Mouse (Mus musculus) small intestine, adult 2 months (tissue): ENCODE results near the gene Gm17428. TPM values are rescaled to one million over a fixed set of nuclear protein-coding genes. Genes with fewer than 3 reads are reported as not detected.

Source experiments
- H3K27ac ChIP-seq: fragments of 200-500 bp; 2 replicates; pipeline ENCODE4 v1.5.1; 2012; ENCODE audit warnings: low read depth, low read length, control low read depth, inconsistent platforms; ENCODE audit not compliant: insufficient read depth
- H3K27me3 ChIP-seq: fragments of 200-500 bp; 2 replicates; pipeline ENCODE4 v1.6.1; 2012; ENCODE audit warnings: mild to moderate bottlenecking, moderate library complexity, low read length, inconsistent platforms; ENCODE audit not compliant: control insufficient read depth, insufficient read depth
- H3K36me3 ChIP-seq: fragments of 200-500 bp; 2 replicates; pipeline ENCODE4 v1.6.1; 2012; ENCODE audit warnings: mild to moderate bottlenecking, low read length, control low read depth, inconsistent platforms; ENCODE audit not compliant: control insufficient read depth, insufficient read depth
- H3K4me1 ChIP-seq: fragments of 200-500 bp; 2 replicates; pipeline ENCODE4 v1.6.1; 2012; ENCODE audit warnings: low read length, inconsistent platforms, mixed read lengths; ENCODE audit not compliant: control insufficient read depth, insufficient read depth, insufficient read length
- H3K4me3 ChIP-seq: fragments of 200-500 bp; 2 replicates; pipeline ENCODE4 v1.5.1; 2012; ENCODE audit warnings: low read depth, mild to moderate bottlenecking, control low read depth, inconsistent platforms, low read length, moderate library complexity
- CTCF ChIP-seq: fragments of 200-500 bp; IDR thresholded peaks from 2 replicates; pipeline ENCODE4 v1.5.1; 2012; ENCODE audit warnings: low read depth, mild to moderate bottlenecking, control low read depth, inconsistent platforms, low read length, moderate library complexity, mixed read lengths; ENCODE audit not compliant: insufficient replicate concordance, insufficient read length; ENCODE audit errors: extremely low read depth
- POLR2A ChIP-seq: fragments of 200-500 bp; IDR thresholded peaks from 2 replicates; pipeline ENCODE4 v1.6.1; 2012; ENCODE audit warnings: low read depth, mild to moderate bottlenecking, control low read depth, inconsistent platforms, low read length, moderate library complexity
- WGBS: fragments of 180-500 bp; shearing (Covaris S2); methylation state at CpG from one replicate; pipeline ENCODE4 v1.1.7; 2018; 5-methylcytosine and 5-hydroxymethylcytosine counted together
- polyA plus RNA-seq: library from polyadenylated mRNA; depleted of rRNA; stranded (reverse); fragments of >200 nt; gene quantifications from 2 replicates; pipeline ENCODE4 v1.2.3, GENCODE M21; 2012

Gm17428 gene
- polyA plus RNA-seq, 1 experiment = not detected

DNA sequence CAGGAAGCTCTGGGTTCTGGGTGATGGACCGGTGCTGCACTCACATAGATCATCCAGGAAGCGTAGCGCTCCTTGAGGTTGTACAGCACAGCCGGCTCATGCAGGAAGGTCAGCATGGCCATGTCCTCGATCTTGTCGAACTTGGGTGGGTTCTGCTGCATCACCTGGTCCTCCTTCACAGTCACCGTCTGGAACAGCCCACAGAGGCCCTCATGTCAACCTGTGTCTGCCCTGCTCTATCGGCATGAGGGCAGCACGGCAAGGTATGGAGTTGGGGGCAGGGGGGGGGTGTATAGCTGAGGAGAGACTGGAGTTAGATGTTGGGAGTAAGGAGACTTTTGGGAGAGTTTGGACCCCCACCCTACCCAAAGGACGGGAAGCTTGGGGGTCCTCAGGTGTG lies 15.5 kb downstream of the Gm17428 start:
- Histone ChIP-seq H3K27me3 (no peaks in the 10 kb centered on the region), H3K27ac (no peak overlapping the region), H3K36me3 (no peaks in the 10 kb centered on the region), H3K4me1 (no peaks in the 10 kb centered on the region), H3K4me3 (no peak overlapping the region)
- TF ChIP-seq POLR2A (no peak), CTCF (no peak)
- WGBS = 91% methylated on average over 10 of the region's 10 CpGs

DNA sequence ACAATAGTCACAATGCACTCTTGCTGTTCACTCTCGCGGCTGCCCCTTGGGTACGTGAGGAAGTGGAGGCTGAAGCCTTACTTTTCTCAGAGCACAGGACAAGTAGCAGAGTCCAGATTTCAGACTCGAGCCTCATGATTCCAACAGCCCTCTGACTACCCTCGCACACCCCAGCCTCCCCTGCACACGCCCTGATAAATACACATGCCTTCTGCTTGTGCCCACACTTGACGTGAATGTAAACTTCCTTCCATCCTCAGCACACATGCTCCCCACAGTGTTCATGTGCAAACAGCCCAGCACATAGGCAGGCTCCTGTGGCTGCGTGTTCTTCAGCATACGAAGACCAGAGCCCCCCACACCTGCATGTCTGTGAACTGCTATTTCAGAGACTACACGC lies 16.9 kb downstream of the Gm17428 start:
- no peak overlapping the region for H3K27ac ChIP-seq
- 34% methylated on average over 10 of the region's 10 CpGs for WGBS
- no peak for TF ChIP-seq POLR2A
- TF ChIP-seq CTCF = no peak

DNA sequence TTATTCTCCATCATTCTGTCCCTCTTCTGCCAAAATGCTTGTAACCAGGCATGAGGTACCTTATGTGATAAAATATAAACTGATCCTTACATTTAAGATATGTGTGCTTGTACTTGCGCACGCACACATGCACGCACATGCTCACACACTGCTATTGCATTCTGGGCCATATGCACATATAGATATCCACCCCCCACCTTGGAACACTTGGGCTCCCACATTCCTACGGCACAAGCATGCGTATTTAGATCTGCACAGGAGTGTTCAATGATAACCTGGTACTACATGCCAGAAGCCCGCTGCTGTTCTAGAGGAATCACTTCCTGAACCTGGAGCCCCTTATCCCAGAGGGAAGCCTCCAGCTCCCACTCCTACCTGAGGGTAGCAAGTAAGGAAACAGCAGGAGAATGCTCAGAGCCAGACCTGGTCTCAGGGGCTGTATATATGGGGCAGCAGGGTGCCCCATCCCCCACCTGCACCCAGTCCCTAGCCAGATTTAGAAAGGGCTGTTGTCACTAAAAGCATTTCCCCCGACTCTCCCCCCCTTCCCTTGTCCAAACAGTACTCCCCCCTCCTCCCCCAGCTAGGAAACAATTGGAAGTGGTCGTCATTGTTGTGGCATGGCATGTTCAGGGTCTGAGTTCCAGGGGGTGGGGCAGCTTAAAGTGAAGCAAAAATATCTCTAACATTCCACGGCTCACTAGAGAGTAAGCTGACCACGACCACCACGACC lies 17.6 kb downstream of the Gm17428 start, which contains the start of gene Myh7:
Gene Myh7, minus strand, starts transcription at position 491 of the 733 bp plus-strand sequence.
- H3K27me3 ChIP-seq = no peaks in the 10 kb centered on the region
- WGBS = 63% methylated on average over 11 of the region's 11 CpGs
- no peak within 1 kb of the TSS for H3K4me3 ChIP-seq
- H3K36me3 ChIP-seq = no peaks in the 10 kb centered on the region
- TF ChIP-seq POLR2A = no peak
- TF ChIP-seq CTCF = no peak
- H3K4me1 ChIP-seq = no peaks in the 10 kb centered on the region
- H3K27ac ChIP-seq = no peak within 1 kb of the TSS

More for the DNA sequence above, 16.9 kb downstream of the Gm17428 start:
- no peaks in the 10 kb centered on the region for H3K27me3 ChIP-seq
- H3K36me3 ChIP-seq = no peaks in the 10 kb centered on the region
- no peak overlapping the region for H3K4me3 ChIP-seq
- H3K4me1 ChIP-seq = no peaks in the 10 kb centered on the region

DNA sequence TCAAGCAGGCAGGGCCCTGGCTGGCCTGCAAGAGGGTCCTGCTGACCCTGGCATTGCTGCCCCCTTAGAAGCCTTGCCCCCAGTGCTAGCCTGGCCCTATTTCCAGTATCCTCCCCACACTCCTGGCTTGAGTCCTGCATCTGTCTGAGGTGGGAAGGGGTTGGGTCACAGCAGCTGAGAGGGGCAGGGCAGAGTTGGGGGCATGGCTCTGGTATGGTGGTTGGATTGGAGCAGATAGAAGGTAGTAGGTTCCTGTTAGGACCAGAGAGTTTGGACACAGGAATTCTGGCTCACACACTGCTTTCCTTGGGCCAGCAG lies 18.1 kb downstream of the Gm17428 start:
- no peaks in the 10 kb centered on the region for H3K27me3 ChIP-seq
- TF ChIP-seq CTCF (no peak), POLR2A (no peak)
- no peak overlapping the region for H3K4me3 ChIP-seq
- no peaks in the 10 kb centered on the region for H3K36me3 ChIP-seq
- no peak overlapping the region for H3K27ac ChIP-seq
- H3K4me1 ChIP-seq = no peaks in the 10 kb centered on the region

DNA sequence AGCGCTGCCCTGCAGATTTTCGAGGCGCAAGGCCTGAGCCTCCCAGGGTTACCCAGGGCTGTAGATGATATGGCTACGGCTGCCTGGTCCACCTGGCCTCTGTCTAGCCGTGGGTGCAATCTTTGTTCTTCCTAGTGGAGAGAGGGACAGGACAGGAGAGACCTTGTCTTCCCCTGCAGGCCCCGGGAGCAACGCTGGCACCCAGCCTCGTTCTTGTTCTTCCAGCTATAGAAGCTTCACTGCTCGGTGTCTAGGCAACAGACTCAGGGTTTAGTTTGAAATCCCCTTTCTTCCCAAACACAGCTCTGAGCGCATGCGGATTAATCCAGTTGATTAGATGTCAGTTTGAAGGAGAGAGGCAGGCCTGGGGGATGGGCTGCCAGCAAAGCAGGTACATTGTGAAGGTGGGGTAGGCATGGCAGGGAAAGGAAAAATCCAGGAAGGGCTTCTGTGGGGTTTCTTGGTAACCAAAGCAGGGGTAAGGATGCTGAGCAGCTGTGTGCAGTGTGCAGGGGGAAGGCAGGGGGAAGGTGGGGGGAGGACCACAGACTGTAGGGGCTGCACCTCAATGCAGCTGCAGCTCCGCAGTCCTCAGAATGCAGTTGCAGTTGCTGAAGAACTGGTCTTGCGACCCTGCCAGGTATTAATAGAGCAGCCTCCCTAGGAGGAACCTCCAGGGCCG lies 18.9 kb downstream of the Gm17428 start:
- H3K27me3 ChIP-seq = no peaks in the 10 kb centered on the region
- H3K36me3 ChIP-seq = no peaks in the 10 kb centered on the region
- TF ChIP-seq POLR2A (no peak), CTCF (no peak)
- H3K4me1 ChIP-seq = no peaks in the 10 kb centered on the region
- no peak overlapping the region for H3K27ac ChIP-seq
- H3K4me3 ChIP-seq = no peak overlapping the region
- 65% methylated on average over 14 of the region's 14 CpGs for WGBS

DNA sequence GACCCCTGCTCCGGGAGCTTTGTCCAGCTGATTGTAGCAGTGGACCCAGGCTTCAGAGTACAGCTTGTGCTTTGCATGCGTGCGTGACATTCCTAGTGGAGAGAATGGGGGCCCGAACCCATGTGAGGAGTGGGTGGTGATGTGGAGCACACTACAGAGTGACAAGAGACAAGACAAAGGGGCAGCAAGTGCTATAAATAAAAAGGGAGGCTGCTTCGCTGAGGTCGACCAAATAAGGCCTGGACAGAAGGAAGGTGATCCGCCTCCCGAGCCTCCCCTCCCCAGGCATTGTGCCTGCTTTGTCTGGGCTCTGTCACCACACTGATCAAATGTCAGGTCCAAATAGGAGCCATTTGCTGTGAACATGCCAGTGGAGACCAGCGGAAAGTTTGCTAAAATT lies 20.1 kb downstream of the Gm17428 start:
- Histone ChIP-seq H3K27me3 (no peaks in the 10 kb centered on the region), H3K4me3 (no peak overlapping the region), H3K27ac (no peak overlapping the region), H3K36me3 (no peaks in the 10 kb centered on the region), H3K4me1 (no peaks in the 10 kb centered on the region)
- WGBS = 82% methylated on average over 9 of the region's 9 CpGs
- no peak for TF ChIP-seq POLR2A
- no peak for TF ChIP-seq CTCF

DNA sequence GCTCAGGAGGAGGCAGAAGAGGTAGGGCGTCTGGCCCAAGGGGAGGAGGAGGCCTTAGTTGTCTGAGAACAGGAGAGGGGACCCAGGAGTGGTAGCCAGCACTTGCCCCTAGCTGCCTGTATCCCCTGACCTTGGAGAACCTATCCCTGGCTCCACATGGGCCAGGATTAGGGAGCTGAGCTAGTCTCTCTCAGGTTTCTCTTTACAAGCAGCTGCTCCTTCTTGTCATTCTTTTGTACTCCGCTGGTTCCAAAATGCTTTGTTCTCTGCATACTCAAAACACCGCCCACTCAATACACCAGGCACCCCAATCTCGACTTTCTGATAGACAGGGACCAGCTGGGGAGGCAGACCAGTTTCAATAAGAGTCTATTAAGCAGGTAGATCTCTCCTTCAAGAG lies 20.6 kb downstream of the Gm17428 start:
- Histone ChIP-seq H3K27me3 (no peaks in the 10 kb centered on the region), H3K4me3 (no peak overlapping the region), H3K4me1 (no peaks in the 10 kb centered on the region), H3K36me3 (no peaks in the 10 kb centered on the region), H3K27ac (no peak overlapping the region)
- TF ChIP-seq POLR2A = no peak
- no peak for TF ChIP-seq CTCF
- 67% methylated on average over 4 of the region's 4 CpGs for WGBS
